ENCODE assay signal across 9 mouse cellular contexts in genomic region chr4:120974711-120975427, GRCm38 (mm10). TPM values are rescaled to one million over a fixed set of nuclear protein-coding genes. Genes with fewer than 3 reads are reported as not detected.
DNase-seq lines count a peak whose midpoint lies in the region; ATAC-seq and TF ChIP-seq lines count a peak whose summit lies in the region.
"Had no signal": no experiment of that assay in that cellular context is flagged by ENCODE, and none has a peak within 500 bp of the region (broad histone marks: within the 10 kb centered on the region; RNA-seq: fewer than 3 reads in every experiment).

No protein-coding gene starts in this region.

- peaks cover 19% of the 10 kb centered on the region for H3K4me1 ChIP-seq in liver, postnatal 0 days (ENCODE audit: insufficient read depth)
- H3K4me1 ChIP-seq: embryonic facial prominence, embryonic 13.5 days had no signal

- peak; percentile 100 for ATAC-seq in liver, postnatal 0 days

- H3K9ac ChIP-seq in liver, postnatal 0 days (replicated peaks): no peak overlapping the region; the same call in 1 of the 2 replicates
- H3K9ac ChIP-seq: embryonic facial prominence, embryonic 13.5 days had no signal

- H3K4me3 ChIP-seq in liver, postnatal 0 days (ENCODE audit: low read depth, low read length): no peak overlapping the region
- H3K4me3 ChIP-seq: embryonic facial prominence, embryonic 13.5 days had no signal

- peak; percentile 55 for DNase-seq in adrenal gland, adult 2 months
- no peak for DNase-seq in adrenal gland, adult 8-10 months
- DNase-seq in right cerebral cortex, adult 2 months (ENCODE audit: low spot score in 2 of 2): peak; percentile 56 to 60
- DNase-seq in right cerebral cortex, postnatal 14 days: no peak
- peak; percentile 36 for DNase-seq in liver, postnatal 0 days
- peak; percentile 76 for DNase-seq in yolk sac, embryonic 10.5 days (ENCODE audit: low spot score)
- no peak for DNase-seq in urinary bladder, postnatal 14 days (ENCODE audit: low spot score)
- DNase-seq in gastrocnemius, postnatal 4 days (ENCODE audit: low spot score in 2 of 2): no peak

- H3K27ac ChIP-seq in liver, postnatal 0 days (ENCODE audit: low read depth): peak overlapping the region; percentile 88
- H3K27ac ChIP-seq: embryonic facial prominence, embryonic 13.5 days had no signal

- no peaks in the 10 kb centered on the region for H3K27me3 ChIP-seq in liver, postnatal 0 days (ENCODE audit: insufficient read depth, low read length)
- H3K27me3 ChIP-seq: embryonic facial prominence, embryonic 13.5 days had no signal

- peak; percentile 60 for TF ChIP-seq EP300 in liver, postnatal 0 days (IDR thresholded peaks at IDR 0.05; ENCODE audit: low read depth)

- no peak for TF ChIP-seq CTCF in liver, postnatal 0 days (IDR thresholded peaks at IDR 0.05; ENCODE audit: low read depth)

- H3K9me3 ChIP-seq in liver, postnatal 0 days (ENCODE audit: low read length): no peaks in the 10 kb centered on the region
- H3K9me3 ChIP-seq: embryonic facial prominence, embryonic 13.5 days had no signal

- no peak overlapping the region for H3K4me2 ChIP-seq in liver, postnatal 0 days (ENCODE audit: low read depth, low read length)
- H3K4me2 ChIP-seq: embryonic facial prominence, embryonic 13.5 days had no signal

- 63% methylated on average over 11 of the region's 11 CpGs for WGBS in liver, postnatal 0 days (ENCODE audit: insufficient replicate concordance)

- peaks cover 47% of the 10 kb centered on the region for H3K36me3 ChIP-seq in liver, postnatal 0 days (replicated peaks; ENCODE audit: insufficient read depth, low read length)

RNA-seq across cellular contexts. Expression of gene Zfp69, which starts 23.4 kb away (rescaled TPM):
- 1 to 10 TPM; 1.5 to 3.2 TPM for total RNA-seq in adrenal gland, adult 2 months (2021)
- polyA plus RNA-seq in adrenal gland, adult 2 months (2012; rRNA removed): 3.5 and 3.7 TPM in 2 replicates
- total RNA-seq in adrenal gland, adult 8-10 months (2022): 1 to 10 TPM; 1.5 to 3.4 (median 2.9) TPM
- 1.7 and 1.8 TPM in 2 replicates for polyA plus RNA-seq in liver, postnatal 0 days (2015; fragmentation: Nextera tagmentation; extraction: Ambion mirVana)
- total RNA-seq in gastrocnemius, postnatal 4 days (2021): 1 to 10 TPM; 2.9 to 3.9 TPM

RNA-seq across cellular contexts. Expression of gene Smap2, which starts 42.2 kb away (rescaled TPM):
- 10 to 100 TPM; 37.8 to 38.1 TPM for total RNA-seq in adrenal gland, adult 2 months (2021)
- 14.3 and 20.4 TPM in 2 replicates for polyA plus RNA-seq in adrenal gland, adult 2 months (2012; rRNA removed)
- 10 to 100 TPM; 36.5 to 42.7 (median 40.3) TPM for total RNA-seq in adrenal gland, adult 8-10 months (2022)
- polyA plus RNA-seq in liver, postnatal 0 days (2015; fragmentation: Nextera tagmentation; extraction: Ambion mirVana): 14.9 and 17.1 TPM in 2 replicates
- 10 to 100 TPM; 22.1 to 25.7 TPM for total RNA-seq in gastrocnemius, postnatal 4 days (2021)

RNA-seq across cellular contexts. Expression of gene Exo5, which starts 50.1 kb away (rescaled TPM):
- total RNA-seq in adrenal gland, adult 2 months (2021): 10 to 100 TPM in 1 of 2 experiments, 1 to 10 TPM in 1; 6.9 to 10.2 TPM
- 0.80 and 1.4 TPM in 2 replicates for polyA plus RNA-seq in adrenal gland, adult 2 months (2012; rRNA removed)
- total RNA-seq in adrenal gland, adult 8-10 months (2022): 10 to 100 TPM in 2 of 4 experiments, 1 to 10 TPM in 2; 7.9 to 13.4 (median 10.7) TPM
- 3.7 TPM in 2 replicates for polyA plus RNA-seq in liver, postnatal 0 days (2015; fragmentation: Nextera tagmentation; extraction: Ambion mirVana)
- 1 to 10 TPM; 7.4 to 7.9 TPM for total RNA-seq in gastrocnemius, postnatal 4 days (2021)

Comparison
In these comparisons a context has a peak if more than half of its experiments do, and no peak if none do; other contexts are left out.
1. DNase-seq: peak in adrenal gland, adult 2 months (single experiment), right cerebral cortex, adult 2 months (2 of 2), liver, postnatal 0 days (single experiment) and yolk sac, embryonic 10.5 days (single experiment); none in adrenal gland, adult 8-10 months (single experiment), right cerebral cortex, postnatal 14 days (single experiment), urinary bladder, postnatal 14 days (single experiment) and gastrocnemius, postnatal 4 days (0 of 2).